Mouse (Mus musculus) forebrain, embryonic 12.5 days (tissue): Measurements from ENCODE around the gene Kat2b. TPM values are rescaled to one million over a fixed set of nuclear protein-coding genes. Genes with fewer than 3 reads are reported as not detected.
A peak's percentile ranks its signal among the peaks of the same experiment; 100 is the strongest.
"Not testable (repeated sequence)": the region's sequence is repeated elsewhere in the genome, so short reads cannot be mapped to it uniquely, and the experiment has no call there.

Source experiments
- ATAC-seq: fragments of 200-750 bp; cut with Nextera tagmentation; 2 replicates; pipeline ENCODE4 v1.8.0; 2017; ENCODE audit warnings: moderate TSS enrichment; ENCODE audit not compliant: low FRiP score
- H3K27ac ChIP-seq: fragments of 300-500 bp; sonication (generic); 2 replicates; pipeline ENCODE4 v1.5.1; 2016; ENCODE audit warnings: mild to moderate bottlenecking
- H3K27me3 ChIP-seq: fragments of 300-500 bp; sonication (generic); 2 replicates; pipeline ENCODE4 v1.6.1; 2016; ENCODE audit warnings: mild to moderate bottlenecking
- H3K36me3 ChIP-seq: fragments of 300-500 bp; sonication (generic); replicated peaks from 2 replicates; pipeline ENCODE4 v1.6.1; 2016; ENCODE audit warnings: mild to moderate bottlenecking
- H3K4me1 ChIP-seq: fragments of 300-500 bp; sonication (generic); 2 replicates; pipeline ENCODE4 v1.6.1; 2016
- H3K4me2 ChIP-seq: fragments of 300-500 bp; sonication (generic); 2 replicates; pipeline ENCODE4 v1.6.1; 2016; ENCODE audit warnings: mild to moderate bottlenecking, moderate library complexity
- H3K4me3 ChIP-seq: fragments of 300-500 bp; sonication (generic); replicated peaks from 2 replicates; pipeline ENCODE4 v1.5.1; 2016; ENCODE audit warnings: mild to moderate bottlenecking
- H3K9ac ChIP-seq: fragments of 300-500 bp; sonication (generic); 2 replicates; pipeline ENCODE4 v1.6.1; 2016; ENCODE audit warnings: mild to moderate bottlenecking
- H3K9me3 ChIP-seq: fragments of 300-500 bp; sonication (generic); 2 replicates; pipeline ENCODE4 v1.6.1; 2016
- WGBS: fragments of 180-500 bp; shearing (Covaris S2); methylation state at CpG from one replicate; pipeline ENCODE4 v1.1.7; 2016; 5-methylcytosine and 5-hydroxymethylcytosine counted together
- polyA plus RNA-seq: library from polyadenylated mRNA; unstranded; fragments of >200 nt; fragmentation: Nextera tagmentation; extraction: Ambion mirVana; gene quantifications from 2 replicates; pipeline ENCODE4 v1.2.1, GENCODE M21; 2016

The Kat2b gene
- polyA plus RNA-seq, 1 experiment from 2014 or later, result 8.1 TPM

DNA sequence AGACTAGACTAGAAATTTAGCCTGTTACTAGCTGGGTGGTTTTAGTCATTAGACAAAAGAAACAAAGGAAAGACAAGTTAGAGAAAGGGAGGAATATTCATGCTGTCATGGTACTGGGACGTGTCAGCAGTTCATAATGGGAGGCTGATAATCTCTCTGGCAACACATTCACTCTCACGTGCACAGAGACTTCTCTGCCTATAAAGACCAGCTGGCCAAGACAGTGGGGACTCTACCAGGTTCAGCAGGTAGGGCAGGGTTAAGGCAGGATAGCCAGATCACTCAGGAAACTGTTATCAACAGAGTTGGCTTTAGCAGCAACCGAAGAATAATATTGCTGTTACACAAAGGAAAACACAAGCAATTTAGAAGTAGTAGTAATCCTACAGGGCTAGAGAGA lies 9.2 kb upstream of the Kat2b start:
- Histone ChIP-seq H3K27ac (no peak overlapping the region), H3K27me3 (no peaks in the 10 kb centered on the region), H3K4me2 (no peak overlapping the region), H3K4me1 (no peaks in the 10 kb centered on the region), H3K4me3 (no peak overlapping the region), H3K36me3 (no peaks in the 10 kb centered on the region), H3K9ac (no peak overlapping the region), H3K9me3 (no peaks in the 10 kb centered on the region)
- no peak for ATAC-seq
- WGBS, result 61% methylated on average over 3 of the region's 3 CpGs

DNA sequence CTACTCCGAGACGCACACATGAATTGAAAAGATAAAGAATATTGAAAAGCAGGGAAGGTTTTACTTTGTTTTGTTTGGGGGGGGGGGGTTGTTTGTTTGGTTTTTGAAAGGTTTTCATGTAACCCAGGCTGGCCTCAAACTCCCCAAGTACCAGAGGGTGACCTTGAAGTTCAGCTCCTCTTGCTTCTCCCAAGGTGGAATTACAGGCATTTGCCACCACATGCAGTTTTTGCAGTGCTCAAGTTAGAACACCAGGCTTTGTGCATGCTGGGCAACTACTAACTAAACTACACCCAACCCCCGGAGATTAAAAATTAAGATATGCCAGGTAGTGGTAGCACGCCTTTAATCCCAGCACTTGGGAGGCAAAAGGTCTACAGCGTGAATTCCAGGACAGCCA lies 7.0 kb upstream of the Kat2b start:
- WGBS, result 91% methylated on average over 5 of the region's 5 CpGs
- Histone ChIP-seq H3K9me3 (no peaks in the 10 kb centered on the region), H3K4me3 (no peak overlapping the region), H3K27ac (no peak overlapping the region), H3K27me3 (no peaks in the 10 kb centered on the region), H3K9ac (no peak overlapping the region), H3K4me2 (no peak overlapping the region), H3K36me3 (no peaks in the 10 kb centered on the region), H3K4me1 (no peaks in the 10 kb centered on the region)
- no peak for ATAC-seq

DNA sequence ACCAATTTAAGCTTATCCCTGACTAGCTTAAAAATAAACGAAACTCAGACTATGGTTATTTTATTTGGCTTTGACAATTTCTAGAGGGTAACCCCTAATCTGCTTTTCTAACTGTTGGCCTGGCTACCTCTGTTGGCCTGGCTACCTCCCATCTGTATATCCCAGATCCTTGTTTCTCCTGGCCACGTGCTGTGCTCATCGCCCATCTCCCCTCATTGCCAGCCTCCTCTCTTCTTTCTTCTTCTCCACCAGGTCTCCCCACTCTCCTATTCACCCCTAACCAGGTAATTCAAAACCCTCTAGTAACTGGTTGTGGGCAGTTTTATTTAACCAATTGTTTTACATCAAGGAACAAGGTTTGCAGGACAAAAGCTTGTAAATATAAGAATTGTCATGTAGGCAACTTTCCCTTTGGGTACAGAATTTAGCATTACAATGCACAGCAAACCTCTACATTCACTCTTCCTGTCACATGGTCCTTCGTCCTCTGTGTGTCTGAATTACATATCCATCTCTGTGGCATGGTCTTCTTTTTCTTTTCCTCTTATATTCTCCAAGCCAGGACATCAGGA lies 5.1 kb upstream of the Kat2b start:
- ATAC-seq, result no peak
- Histone ChIP-seq H3K4me2 (no peak overlapping the region), H3K27ac (no peak overlapping the region), H3K36me3 (no peaks in the 10 kb centered on the region), H3K4me3 (no peak overlapping the region), H3K9ac (no peak overlapping the region), H3K27me3 (no peaks in the 10 kb centered on the region), H3K9me3 (no peaks in the 10 kb centered on the region), H3K4me1 (peaks cover 6% of the 10 kb centered on the region; the same call in 1 of the 2 replicates)
- 87% methylated on average over 4 of the region's 4 CpGs for WGBS

DNA sequence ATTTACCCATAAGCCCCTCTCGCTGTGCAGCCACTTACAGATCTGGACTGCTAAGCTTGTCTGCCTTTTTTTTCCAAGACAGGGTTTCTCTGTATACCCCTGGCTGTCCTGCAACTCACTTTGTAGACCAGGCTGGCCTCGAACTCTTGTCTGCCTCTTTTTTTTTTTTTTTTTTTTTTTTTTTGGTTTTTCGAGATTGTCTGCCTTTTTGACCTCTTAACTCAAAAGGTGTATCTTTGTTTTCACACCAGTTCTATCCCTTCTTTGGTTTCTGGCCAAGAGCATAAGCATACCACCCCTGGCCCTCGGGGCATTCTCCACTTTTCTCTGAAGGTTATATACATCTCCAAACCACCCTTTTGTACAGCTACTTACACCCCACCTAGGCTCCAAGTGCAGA lies 1.8 kb upstream of the Kat2b start:
- no peak overlapping the region for H3K9ac ChIP-seq
- no peak overlapping the region for H3K4me2 ChIP-seq
- WGBS, result 88% methylated on average over 4 of the region's 4 CpGs
- no peaks in the 10 kb centered on the region for H3K27me3 ChIP-seq
- no peak overlapping the region for H3K4me3 ChIP-seq
- ATAC-seq, result no peak
- H3K36me3 ChIP-seq, result no peaks in the 10 kb centered on the region
- H3K9me3 ChIP-seq, result no peaks in the 10 kb centered on the region
- peaks cover 23% of the 10 kb centered on the region for H3K4me1 ChIP-seq
- no peak overlapping the region for H3K27ac ChIP-seq

DNA sequence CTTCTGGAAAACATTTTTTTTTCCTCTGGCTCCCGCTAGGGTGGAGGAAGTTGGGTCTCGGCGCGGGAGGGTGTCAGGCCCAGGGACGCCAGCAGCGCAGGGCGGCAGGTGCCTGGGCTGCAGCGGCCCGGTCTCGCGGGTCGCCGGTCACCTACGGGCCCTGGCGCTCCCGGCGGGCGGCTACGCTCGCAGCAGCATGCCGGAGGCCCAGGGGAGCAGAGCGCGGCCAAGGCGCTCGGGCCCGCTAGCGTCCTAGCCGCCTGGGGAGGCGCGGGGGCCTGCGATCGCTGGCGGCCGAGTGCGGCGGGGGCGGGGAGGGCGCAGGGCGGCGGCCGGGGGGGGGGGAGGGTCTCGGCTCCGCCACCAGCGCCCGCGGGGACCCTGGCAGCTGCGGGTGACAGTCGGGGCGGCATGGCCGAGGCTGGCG lies 271 bp downstream of the Kat2b start:
- H3K4me1 ChIP-seq, result peaks cover 33% of the 10 kb centered on the region
- H3K9me3 ChIP-seq, result no peaks in the 10 kb centered on the region
- peak overlapping the region; percentile 89 for H3K4me2 ChIP-seq
- whole genome bisulfite sequencing, result under 1% methylated on average over 26 of the region's 51 CpGs
- peak overlapping the region; percentile 96 for H3K9ac ChIP-seq
- peak overlapping the region; percentile 94 for H3K4me3 ChIP-seq
- no peaks in the 10 kb centered on the region for H3K36me3 ChIP-seq
- peak; percentile 69 for ATAC-seq
- H3K27ac ChIP-seq, result peak overlapping the region; percentile 97
- H3K27me3 ChIP-seq, result no peaks in the 10 kb centered on the region

DNA sequence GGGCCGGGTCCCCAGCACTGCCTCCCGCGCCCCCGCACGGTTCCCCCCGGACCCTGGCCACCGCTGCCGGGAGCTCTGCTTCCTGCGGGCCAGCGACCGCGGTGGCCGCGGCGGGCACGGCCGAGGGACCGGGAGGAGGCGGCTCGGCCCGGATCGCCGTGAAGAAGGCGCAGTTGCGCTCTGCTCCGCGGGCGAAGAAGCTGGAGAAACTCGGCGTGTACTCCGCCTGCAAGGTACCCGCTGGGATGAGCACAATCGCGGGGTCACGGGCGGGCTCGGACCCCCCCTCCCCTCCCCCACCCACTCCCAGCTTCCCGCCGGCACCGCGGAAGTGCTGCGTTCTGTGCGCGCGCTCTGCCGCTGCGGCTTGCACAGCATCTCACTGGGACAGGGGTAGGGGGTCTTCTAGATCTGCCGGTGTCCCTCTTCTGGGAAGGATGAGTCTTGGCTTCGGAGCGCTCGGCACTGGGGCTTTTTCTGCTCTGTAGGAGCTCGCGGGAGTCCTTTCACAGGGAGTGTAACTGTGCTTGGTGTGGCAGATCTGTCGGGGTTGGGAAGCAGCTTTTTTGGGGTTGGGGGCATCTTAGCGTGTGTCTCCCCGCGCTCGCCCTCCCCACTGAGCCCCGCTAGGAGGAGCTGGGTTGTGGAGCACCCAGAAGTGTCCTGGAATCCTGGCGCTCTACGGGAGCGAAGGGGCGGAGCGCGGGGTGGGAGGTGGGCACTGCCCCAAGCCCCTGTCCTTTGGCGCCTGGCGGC lies 863 bp downstream of the Kat2b start:
- peak overlapping the region; percentile 89 for H3K4me2 ChIP-seq
- H3K36me3 ChIP-seq, result no peaks in the 10 kb centered on the region
- H3K4me3 ChIP-seq, result peak overlapping the region; percentile 94
- no peaks in the 10 kb centered on the region for H3K27me3 ChIP-seq
- WGBS, result under 1% methylated on average over 60 of the region's 67 CpGs
- peak overlapping the region; percentile 96 for H3K9ac ChIP-seq
- peak; percentile 75 for ATAC-seq
- H3K27ac ChIP-seq, result peak overlapping the region; percentile 97
- peaks cover 33% of the 10 kb centered on the region for H3K4me1 ChIP-seq
- H3K9me3 ChIP-seq, result no peaks in the 10 kb centered on the region

DNA sequence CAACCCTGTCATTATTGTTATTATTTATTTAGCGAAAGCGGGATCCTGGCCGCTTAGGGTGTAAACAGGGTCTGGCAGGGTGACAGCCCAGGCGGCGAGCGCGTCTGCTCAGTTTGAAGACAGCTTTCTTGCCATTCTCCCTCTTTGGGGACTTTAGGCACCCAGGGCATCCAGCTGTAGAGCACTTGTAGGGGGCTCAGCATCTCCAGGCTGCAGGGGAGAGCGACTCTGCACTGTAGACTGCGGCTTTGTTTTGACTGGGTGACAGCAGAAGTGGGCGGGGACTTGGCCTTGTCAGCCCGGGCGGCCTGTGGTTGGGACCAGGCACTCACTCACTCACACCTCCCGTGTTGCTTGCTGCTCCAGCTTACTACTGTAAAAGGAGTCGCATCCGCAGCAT lies 1.5 kb downstream of the Kat2b start:
- no peaks in the 10 kb centered on the region for H3K36me3 ChIP-seq
- H3K4me1 ChIP-seq, result peaks cover 33% of the 10 kb centered on the region
- WGBS, result 0% methylated on average over 15 of the region's 15 CpGs
- ATAC-seq, result peak; percentile 86
- peak overlapping the region; percentile 94 for H3K4me3 ChIP-seq
- H3K27ac ChIP-seq, result peak overlapping the region; percentile 97
- H3K4me2 ChIP-seq, result peak overlapping the region; percentile 89
- no peaks in the 10 kb centered on the region for H3K9me3 ChIP-seq
- peak overlapping the region; percentile 96 for H3K9ac ChIP-seq
- no peaks in the 10 kb centered on the region for H3K27me3 ChIP-seq

DNA sequence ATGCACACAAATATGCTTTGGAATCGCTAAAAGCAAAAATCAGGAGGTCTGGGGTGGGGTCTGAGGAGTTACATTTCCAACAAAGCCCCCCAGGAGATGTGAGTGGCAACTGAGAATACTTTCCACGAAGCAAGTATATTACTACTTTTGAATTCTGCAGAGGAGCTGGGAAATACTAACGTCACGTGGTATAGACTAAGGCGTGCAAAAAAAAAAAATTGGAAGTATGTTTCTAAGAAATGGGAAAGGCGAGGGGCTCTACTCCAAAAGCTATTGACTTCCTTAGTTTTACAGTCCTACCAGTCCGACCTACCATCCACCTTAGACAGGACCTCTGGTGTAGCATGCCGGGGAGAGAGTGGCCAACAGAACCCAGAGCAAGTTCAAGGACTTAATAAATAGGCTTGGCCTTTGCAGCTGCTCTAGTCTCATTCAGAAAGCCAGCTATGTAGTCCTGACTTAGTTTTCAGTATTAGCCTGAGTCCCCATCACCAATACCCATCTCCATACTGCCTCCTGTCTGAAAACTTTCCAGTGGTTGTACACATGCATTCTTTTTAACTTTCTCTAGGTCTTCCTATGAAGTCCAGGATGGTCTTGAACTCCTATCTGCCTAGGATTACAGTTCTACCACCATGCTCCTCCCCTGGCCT lies 2.2 kb downstream of the Kat2b start:
- no peak for ATAC-seq
- H3K27ac ChIP-seq, result peak overlapping the region; percentile 97; the same call in 1 of the 2 replicates
- 38% methylated on average over 8 of the region's 8 CpGs for WGBS

DNA sequence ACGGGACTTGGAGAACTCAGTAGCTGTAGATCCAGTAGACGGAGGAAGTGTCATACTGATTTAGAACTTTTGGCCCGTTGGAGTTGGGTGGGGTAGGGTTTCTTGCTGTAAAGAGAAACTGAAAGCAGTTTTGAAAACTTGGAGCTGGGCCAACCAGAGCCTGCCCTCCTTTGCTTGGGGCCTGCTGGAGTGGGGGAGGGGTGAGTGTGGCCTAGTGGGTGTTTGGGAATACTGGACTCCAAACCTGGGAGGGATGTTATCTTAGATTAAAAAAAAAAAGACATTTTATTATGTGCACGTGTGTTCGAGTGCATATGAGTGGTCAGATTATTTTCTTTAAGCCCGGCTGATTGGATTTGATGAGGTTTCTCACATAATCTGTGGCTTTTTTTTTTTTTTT lies 3.2 kb downstream of the Kat2b start:
- no peaks in the 10 kb centered on the region for H3K27me3 ChIP-seq
- H3K27ac ChIP-seq, result peak overlapping the region; percentile 37; the same call in 1 of the 2 replicates
- no peak overlapping the region for H3K4me3 ChIP-seq
- H3K9me3 ChIP-seq, result no peaks in the 10 kb centered on the region
- peaks cover 33% of the 10 kb centered on the region for H3K4me1 ChIP-seq
- H3K4me2 ChIP-seq, result peak overlapping the region; percentile 38
- WGBS, result 48% methylated on average over 6 of the region's 6 CpGs
- H3K36me3 ChIP-seq, result no peaks in the 10 kb centered on the region
- H3K9ac ChIP-seq, result no peak overlapping the region
- ATAC-seq, result no peak

More for the DNA sequence above, 2.2 kb downstream of the Kat2b start:
- Histone ChIP-seq H3K4me2 (peak overlapping the region; percentile 89), H3K9me3 (no peaks in the 10 kb centered on the region), H3K4me3 (peak overlapping the region; percentile 94), H3K4me1 (peaks cover 33% of the 10 kb centered on the region), H3K27me3 (no peaks in the 10 kb centered on the region), H3K9ac (peak overlapping the region; percentile 96; the same call in 1 of the 2 replicates), H3K36me3 (no peaks in the 10 kb centered on the region)

DNA sequence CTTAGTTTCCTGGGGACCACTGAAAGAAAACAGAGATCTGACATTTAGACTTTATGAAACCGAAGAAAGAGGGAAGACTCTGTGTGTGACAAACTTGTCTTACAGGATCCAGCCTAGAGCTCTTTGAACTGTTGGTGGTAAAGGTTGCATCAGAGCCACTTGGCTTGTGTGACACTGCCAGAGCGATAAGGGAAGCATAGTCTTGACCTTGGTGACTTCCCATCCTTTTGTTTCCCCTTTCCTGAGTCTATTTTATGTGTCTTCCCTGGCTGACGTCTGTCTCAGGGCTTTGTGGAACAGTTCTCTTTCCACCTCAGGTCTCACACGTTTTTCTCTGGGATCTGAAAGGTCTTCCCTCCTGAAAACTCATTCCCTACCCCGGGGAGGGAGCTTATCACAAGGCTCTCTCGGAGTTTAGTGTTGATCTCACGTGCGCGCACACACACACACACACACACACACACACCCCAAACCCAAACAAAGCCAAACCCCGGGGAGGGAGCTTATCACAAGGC lies 3.8 kb downstream of the Kat2b start:
- Histone ChIP-seq H3K36me3 (no peaks in the 10 kb centered on the region), H3K27me3 (no peaks in the 10 kb centered on the region), H3K4me2 (no peak overlapping the region), H3K4me3 (no peak overlapping the region), H3K27ac (peak overlapping the region; percentile 37; the same call in 1 of the 2 replicates), H3K9ac (no peak overlapping the region), H3K4me1 (peaks cover 33% of the 10 kb centered on the region), H3K9me3 (no peaks in the 10 kb centered on the region)
- 35% methylated on average over 10 of the region's 10 CpGs for WGBS
- ATAC-seq, result no peak

DNA sequence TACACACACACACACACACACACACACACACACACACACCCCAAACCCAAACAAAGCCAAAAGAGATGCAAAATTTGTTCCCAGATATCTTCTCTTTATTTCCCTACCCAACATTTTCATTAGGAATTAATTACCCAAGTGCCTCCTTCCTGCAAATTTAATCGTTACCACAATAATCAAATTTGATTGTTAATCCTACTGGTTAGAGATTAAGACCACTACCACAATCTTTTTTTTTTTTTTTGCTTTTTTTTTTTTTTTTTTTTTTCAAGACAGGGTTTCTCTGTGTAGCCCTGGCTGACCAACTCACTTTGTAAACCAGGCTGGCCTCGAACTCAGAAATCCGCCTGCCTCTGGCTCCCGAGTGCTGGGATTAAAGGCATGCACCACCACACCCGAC lies 4.3 kb downstream of the Kat2b start:
- not testable (repeated sequence) for H3K9me3 ChIP-seq, H3K4me3 ChIP-seq, H3K9ac ChIP-seq, H3K27ac ChIP-seq, ATAC-seq, H3K36me3 ChIP-seq, H3K27me3 ChIP-seq, H3K4me2 ChIP-seq
- 85% methylated on average over 5 of the region's 5 CpGs for WGBS
- H3K4me1 ChIP-seq, result peaks cover 31% of the 10 kb centered on the region

DNA sequence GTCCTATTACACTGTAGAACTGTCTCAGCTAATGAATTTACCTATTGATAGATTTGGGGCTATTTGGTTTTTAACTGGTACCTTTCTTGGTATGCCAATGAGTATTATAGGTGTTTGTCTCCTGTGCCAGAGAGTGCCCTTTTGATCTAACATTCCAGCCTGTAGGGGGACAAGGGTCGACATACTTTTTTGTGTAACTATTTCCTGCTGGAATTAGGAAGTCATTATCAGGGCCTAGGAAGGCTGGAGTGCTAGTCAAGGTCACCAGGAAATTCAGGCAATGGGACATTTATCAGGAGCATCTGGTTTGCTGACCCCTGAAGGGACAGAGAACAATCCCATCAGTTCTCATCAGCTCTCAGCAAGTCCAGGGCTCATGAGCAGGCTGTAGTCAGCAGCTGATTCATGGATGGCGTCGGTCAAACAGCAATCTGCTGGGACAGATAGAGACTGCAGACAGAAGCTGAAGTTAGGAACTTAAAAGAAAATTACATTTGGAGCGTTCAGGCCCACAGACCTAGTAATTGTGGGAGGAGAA lies 6.4 kb downstream of the Kat2b start:
- no peak overlapping the region for H3K4me2 ChIP-seq
- no peak overlapping the region for H3K4me3 ChIP-seq
- no peaks in the 10 kb centered on the region for H3K36me3 ChIP-seq
- no peak for ATAC-seq
- H3K9me3 ChIP-seq, result no peaks in the 10 kb centered on the region
- H3K4me1 ChIP-seq, result peaks cover 25% of the 10 kb centered on the region
- WGBS, result 79% methylated on average over 4 of the region's 4 CpGs
- no peaks in the 10 kb centered on the region for H3K27me3 ChIP-seq
- H3K27ac ChIP-seq, result no peak overlapping the region
- H3K9ac ChIP-seq, result no peak overlapping the region
